Mouse (Mus musculus) A20 (cell line): ENCODE results near the gene Sparcl1.

Source experiments
- DNase-seq: peaks from one replicate; pipeline ENCODE4 v3.0.0-alpha.2; 2011; ENCODE audit warnings: low read depth, low spot score

The Sparcl1 gene

DNA sequence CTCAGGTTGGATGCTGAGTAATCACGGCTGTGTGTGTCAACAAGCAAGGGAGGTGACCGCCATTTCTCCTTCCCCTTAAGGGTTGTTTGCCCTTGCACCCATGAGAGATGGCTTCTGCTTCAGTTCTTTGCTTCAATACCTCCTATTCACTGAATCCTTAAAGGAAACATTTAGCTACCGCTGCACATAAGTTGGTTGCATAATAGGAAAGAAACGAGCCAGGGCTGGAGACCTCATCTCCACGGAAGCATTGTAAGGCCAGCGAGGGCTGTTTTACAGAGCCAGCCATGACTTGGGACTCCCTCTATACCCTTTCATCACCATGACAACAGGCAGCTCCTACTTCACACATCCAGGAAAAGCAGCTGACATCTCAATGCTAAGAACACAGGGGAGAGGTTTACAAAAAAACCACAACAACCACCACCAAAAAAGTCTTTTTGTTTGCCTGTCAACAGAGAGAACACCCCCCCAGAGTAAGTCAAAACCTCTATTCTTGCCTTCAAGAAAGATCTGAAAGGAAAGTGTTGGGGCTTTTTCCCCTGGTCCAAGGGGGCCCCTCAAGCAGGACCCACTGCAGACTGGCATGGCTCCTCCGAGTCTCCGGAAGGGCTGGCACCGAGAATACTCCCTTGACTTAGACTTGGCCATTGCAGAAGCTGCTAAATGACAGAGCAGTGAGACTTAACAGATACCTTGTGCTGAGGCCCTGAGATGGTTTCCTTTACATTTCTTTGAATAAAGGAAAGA is 3.2 kb downstream of the Sparcl1 start:
- DNase-seq: no peak

DNA sequence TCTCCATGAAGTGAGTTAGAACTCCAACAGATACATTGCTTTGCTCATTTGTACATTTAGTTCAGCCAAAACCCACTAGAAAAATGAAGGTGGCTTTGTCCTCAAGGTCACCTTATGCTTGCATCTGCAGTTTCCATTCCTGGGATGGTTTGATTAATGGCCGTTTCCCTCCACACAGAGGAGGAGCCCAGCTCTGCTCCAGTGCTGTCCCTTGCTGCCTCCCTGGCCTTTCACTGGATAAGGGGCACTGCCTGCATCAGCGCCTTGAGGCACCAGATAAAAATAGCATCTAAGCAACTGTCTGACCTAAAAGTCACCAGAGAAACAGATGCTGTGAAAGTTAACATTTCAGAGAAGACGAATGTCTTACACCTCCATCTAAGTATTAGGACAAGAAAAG is 4.0 kb downstream of the Sparcl1 start:
- DNase-seq: no peak

DNA sequence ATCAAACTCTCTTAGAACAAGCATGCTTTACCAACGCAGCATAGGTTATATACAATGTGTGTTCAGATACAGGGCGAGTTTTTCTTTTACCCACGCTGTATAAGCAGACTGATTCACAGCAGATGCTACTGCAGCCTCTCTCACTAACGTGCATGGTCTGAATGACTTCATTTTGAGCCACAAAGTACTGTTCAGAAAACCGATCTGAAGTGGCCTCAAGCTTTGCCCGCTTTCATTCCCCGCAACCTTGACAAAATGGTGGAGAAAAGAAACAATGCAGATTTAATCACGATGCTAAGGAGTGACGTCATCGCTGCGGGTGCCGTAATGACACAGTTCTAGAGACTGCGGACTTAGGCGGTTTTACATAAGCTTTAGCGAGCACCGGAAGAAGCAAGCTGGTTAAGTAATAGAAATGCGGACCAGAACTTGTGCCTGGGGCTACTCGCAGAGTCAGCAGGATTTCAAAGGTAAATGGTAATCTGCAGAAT is 4.6 kb downstream of the Sparcl1 start:
- DNase-seq: no peak

DNA sequence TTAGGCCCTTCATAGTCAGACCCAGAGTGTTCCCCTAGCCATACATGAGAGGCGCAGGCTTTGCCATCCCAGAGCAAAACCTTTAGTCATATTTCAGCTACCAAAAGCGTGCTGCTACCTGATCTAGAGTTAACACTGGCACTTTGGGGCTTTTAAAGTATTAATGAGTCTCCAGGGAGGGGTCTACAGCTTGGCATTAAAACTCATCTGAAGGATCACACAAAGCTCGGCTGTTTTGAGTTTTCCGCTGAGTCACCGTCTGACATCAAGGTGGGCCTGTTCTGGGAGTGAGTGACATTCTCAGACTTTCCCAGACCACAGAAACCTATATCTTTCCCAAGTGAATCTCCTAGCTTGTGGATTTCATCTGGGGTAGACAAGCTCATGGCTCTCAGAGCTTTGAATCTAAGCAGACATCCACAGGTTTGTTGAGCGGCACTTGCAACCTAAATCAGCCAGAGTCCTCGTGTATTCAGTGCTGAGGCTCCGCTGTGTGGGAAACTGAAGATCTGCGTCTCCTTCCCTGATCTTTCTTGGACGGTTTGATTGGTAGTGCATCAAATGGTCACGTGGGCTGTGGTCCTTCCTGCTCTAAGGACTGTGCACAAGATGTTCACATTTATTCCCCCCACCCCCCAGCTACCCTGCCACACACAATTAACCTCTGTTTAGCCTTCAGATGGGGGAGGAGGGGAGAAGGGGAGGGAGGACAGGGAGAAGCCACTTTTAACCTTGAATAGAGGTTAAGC is 5.2 kb downstream of the Sparcl1 start:
- DNase-seq: no peak

DNA sequence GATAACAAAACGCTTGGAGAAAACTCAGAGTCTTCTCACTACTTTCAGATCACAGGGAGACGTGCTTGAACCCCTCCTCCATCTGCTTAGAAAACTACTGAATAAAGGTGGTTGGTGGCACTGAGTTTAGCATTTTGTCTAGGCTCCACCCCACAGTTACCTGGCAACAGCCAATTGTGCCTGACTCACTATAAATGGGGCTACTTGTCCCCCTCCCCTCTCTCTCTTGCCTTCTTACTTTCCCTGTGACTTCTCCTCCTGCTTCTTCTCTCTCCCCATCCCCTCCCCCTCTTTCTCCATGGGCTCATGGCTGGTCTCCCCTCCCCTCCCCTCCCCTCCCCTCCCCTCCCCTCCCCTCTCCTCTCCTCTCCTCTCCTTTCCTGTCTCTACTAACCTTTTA is 9.4 kb downstream of the Sparcl1 start:
- no peak for DNase-seq

- DNase-seq: no peak
These were observed 10.4 kb downstream of the Sparcl1 start for GRCm38 (mm10) chr5:104103171-104103570.

GRCm38 (mm10) chr5:104101678-104102531 is 11.6 kb downstream of the Sparcl1 start:
- DNase-seq: no peak

- no peak for DNase-seq
These were observed 17.2 kb downstream of the Sparcl1 start for GRCm38 (mm10) chr5:104096078-104096938.

- DNase-seq: no peak
These were observed 18.0 kb downstream of the Sparcl1 start for GRCm38 (mm10) chr5:104095416-104096077.

DNA sequence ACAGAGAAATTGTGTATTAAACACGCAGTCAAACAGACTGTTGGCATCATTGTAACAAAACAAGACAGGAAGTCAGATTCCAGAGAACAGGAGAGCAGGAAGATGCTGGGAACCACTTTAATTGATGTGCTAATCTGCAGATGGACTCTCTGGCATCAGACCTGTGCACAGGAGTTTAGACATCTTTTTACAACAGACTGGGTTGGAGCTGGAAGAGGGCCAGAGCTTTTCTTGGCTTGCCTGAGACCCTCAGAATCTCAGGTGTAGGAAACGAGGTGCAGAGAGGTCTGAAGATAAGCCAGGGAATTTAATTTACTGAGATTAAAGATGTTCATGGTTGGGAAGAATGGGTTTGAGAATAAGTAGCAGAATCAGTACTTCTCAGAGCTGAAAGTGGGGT is 23.8 kb downstream of the Sparcl1 start:
- DNase-seq: no peak

DNA sequence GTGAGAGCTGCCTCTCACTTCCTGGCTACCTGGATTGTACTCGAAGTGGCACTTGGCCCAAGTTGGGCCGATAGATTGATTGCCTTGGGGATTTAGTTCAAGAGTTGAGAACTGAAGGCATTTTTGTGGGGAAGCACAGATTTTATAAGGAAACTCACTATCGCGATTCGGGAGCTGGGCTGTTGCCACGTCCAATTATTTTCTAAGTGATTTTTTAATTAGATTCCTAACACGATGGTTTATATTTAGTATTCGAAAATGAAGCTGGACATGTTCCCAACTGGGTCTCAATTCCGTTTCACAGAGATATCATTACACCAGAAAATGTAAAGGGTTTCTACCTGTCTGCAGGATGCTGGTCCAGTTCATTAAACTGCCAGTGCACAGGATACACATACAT is 28.2 kb downstream of the Sparcl1 start:
- DNase-seq: no peak

GRCm38 (mm10) chr5:104080736-104081135 is 32.8 kb downstream of the Sparcl1 start:
- no peak for DNase-seq

DNA sequence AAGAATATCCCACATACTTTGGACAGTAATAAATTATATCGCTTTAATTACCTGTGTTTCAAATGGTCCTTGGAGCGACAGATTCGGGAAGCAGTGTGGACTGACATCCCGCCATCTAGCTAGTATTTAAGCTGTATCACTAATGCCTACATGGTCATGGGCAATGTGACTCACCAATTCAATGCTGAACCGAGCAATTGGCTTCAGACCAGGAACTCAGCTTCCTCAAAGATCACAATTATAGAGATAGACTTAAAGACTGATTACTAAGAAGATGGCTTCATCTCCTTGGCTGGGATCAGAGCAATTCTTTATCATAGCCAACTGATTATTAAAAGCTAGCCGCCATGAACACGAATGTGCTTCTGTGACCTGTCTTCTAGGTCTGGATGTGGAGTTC is 36.0 kb downstream of the Sparcl1 start, which contains the start of gene Gm17660:
Gene Gm17660 (minus strand): TSS at position 101 of the 400 bp plus-strand sequence.
- no peak for DNase-seq

DNA sequence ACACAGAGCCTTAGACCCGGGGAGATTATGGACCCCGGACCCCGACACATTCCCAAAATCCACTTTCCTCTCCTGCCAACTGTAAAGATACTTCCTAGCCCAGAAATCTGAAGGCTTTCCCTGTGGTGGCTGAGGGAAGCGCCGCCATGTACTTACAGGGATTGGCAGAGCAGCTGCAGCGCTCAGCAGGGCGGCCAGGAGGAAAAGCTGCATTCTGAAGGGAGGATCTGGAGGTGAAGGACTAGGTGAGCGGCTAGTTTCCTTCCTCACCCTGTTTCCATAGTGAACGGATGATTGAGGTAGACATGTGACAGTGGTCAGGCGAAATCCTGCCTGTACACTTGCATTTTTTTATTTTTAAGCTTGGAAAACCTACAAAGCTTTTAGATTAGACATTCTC is 37.2 kb downstream of the Sparcl1 start:
- no peak for DNase-seq

- peak; percentile 43 for DNase-seq
These were observed 39.1 kb downstream of the Sparcl1 start for GRCm38 (mm10) chr5:104074388-104074787.

- no peak for DNase-seq
These were observed 39.9 kb downstream of the Sparcl1 start for GRCm38 (mm10) chr5:104073602-104074001.

DNA sequence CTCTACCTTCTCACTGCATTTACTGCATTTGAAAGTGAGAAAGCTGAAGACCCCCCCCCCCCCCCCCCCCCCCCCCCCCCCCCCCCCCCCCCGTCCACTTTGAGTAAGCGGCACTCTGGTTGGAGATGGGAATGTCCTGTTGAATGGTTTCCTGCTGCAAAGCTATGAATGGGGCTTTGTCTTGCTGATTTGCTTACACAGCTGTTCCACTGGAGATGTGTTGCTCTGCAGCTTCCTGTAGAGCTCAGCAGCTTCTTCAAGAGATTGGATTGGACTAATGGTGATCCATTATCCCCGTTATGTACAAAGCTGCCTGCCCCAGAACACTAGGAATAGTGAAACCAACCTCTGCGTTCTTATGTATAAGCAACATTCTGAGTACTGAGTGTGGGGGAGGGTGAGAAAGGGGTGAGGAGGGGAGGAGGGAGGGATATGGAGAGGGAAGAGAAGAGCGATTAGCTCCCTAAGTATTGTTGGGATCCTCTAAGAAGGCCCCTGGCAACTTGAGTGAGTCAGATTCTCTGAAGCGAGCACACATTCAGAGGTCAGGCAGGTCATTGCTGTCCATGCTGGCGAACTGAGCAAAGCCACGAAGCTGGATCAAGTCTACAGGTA is 41.2 kb downstream of the Sparcl1 start:
- DNase-seq: no peak

GRCm38 (mm10) chr5:104071048-104071447 is 42.5 kb downstream of the Sparcl1 start:
- no peak for DNase-seq

DNA sequence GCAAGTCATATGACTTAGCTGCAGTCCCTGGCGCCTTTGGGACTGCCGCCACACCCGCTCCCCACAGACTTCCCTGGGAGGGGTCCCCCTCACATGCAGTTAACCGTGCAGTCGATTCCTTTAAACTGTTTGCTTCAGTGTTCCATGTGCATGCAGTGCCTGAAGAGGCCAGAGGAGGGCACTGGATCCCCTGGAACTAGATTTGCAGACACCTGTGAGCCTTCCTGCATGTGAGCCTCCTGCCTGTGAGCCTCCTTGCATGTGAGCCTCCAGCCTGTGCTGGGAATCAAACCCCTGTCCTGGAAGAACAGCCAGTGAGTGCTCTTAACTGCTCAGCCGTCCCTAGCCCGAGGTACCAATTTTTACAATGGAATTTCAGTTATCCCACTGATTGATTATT is 44.8 kb downstream of the Sparcl1 start:
- DNase-seq: peak; percentile 47
